Mouse (Mus musculus) lung, postnatal 14 days (tissue): ENCODE measurements at regions not wholly inside any gene's neighbourhood (a gene's known extent, or its start where the extent isn't known, plus 50 kb on each side); places are given as distances from the start of the nearest gene placed in this dataset.

ENCODE experiments used
- DNase-seq: peaks from one replicate; pipeline ENCODE4 v3.0.0; 2021

DNA sequence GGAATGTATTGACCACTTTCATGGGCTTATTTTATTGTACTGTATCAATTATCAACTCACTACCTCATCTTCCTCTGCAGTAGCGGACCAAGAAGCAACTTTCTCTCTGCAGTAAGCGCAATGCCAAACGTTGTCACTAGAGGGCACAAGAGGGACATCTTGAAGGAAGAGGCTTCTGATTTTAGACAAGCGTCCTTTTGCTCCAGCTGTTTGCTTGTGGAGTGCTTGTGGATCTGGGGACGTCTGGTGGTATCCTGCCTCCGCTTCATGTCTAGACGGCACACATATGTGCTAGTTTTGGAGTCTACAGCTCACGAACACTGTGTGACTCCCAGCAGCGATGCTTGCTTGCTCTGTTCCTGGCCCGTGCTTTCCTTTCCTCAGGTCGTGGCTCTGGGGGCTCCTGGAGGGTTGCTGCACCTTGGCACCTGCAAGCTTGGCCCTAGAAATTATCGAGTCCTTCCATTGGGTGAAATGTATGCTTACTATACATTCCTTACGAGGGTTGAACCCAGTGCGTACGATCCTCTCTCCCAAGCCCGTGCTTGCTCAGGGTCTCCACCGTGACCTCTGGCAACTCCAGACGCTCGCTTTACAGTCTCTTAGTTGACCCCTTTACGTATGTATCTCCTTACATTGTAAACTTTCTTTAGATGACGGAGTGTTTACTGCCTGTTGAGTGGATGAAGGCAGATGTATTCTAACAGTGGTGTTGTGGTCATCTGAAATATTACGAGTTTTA lies 92.2 kb upstream of the Kif2a start:
- DNase-seq, result peak; percentile 92

DNA sequence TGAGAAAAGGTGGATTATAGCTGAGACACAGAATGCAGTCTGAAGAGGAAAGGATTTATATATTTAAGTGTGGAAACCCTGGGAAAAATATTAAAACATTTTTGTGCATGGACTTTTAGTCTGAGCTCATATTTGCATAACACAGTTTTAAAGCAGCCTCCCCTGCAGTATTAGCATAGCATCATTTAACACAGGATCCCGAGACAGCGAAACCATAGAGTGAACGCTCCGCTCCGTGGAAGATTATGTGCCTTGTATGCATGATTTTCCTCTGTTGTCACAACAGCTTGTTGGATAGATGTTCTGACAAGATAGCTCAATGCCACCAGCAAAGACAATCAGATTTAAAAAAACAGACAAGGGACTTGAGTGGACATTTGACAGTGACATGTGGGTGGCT lies 86.1 kb upstream of the Kif2a start:
- no peak for DNase-seq

DNA sequence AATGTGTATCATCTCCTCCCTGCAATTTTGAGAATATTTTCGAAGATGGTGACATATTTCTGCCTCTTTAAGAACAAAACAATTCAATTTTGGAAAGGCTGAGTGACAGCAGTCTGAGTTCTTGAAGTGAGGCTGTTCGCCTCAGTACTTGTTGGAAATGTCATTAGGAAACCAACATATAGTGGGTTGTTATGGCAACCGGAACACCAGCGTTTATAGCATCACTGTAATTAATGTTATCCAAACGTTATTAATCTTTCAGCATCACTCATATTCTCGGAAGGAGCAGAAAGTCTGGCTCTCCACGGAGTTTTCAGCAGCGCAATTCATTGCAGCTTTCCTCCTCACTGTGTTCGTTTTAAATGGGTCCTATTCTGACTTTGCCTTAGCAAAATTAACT lies 85.6 kb upstream of the Kif2a start:
- DNase-seq, result no peak

DNA sequence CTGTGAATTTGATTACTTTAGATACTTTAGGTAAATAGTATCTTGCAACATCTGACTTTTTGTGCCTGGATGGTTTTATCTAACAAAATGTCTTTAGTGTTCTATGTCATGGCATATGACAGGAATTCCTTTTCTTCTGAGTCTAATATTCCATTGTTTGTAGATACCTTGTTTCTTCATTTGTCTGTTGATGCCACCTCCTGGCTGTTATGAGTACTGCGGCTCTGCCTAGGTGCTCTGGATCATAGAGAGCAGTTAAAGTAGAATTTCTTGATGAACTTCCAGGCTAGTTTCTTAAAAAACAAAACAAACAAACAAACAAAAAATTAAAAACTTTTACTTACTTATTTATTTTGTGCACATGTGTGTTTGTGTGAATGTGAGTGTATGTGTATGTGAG lies 83.6 kb upstream of the Kif2a start:
- peak; percentile 45 for DNase-seq

DNA sequence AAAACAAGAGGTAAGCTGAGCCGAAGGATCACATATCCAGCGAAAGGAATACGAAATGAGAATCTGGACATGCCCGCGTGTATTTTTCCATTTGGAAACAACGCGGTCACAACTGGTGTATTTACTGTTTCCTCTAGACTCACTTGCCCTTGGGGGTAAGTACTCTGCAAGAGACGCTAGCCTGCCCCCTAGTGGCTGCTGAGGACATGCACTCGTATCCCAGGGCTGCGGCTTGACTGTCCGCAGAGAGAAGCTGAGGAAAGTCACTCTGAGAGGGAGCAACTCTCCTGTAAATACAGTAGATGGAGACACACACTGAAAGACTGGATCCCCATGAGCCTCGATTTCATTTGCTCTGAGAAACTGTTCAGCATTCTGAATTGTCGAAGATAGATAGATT lies 79.7 kb upstream of the Kif2a start:
- peak; percentile 91 for DNase-seq

DNA sequence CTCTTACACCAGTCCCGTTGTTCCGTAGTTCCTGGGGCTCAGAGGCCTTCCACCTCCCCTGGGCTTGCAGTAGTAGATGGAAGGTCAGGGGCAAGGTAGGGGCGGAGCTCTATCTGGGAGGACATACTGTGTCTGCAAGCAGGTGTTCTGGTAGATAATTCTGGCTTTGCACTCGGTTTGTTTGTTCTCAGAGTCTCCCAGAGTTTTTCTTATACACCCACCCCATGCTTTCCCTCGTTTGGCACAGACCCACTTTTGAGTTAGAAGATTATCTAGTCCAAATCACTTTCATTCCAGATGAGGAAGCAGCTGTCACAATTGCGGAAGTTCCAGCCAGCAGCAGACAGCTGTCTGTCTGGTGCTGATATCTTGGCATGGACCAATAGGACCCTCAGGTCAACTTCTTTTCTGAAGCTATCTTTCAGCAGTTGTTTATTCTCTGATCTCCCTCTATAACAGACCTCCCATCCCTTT lies 79.0 kb upstream of the Kif2a start:
- peak; percentile 9 for DNase-seq

DNA sequence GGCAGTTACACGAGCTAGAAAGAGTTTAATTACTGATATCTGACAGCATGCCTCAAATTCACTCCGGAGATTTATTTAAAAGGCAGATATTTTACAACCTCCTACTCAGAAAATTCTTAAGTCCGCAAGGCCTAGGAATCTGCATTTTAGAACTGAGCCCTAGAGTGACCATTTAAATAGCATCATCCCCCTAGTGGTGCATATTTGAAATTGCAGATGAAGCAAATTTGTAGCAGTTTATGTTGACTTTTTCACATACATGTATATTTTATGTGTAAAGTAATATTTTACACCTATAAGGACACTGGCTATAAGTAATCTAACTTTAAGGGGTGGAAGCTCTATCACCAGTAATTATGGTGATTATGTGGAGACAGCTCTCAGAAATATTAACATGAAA lies 78.2 kb upstream of the Kif2a start:
- no peak for DNase-seq

DNA sequence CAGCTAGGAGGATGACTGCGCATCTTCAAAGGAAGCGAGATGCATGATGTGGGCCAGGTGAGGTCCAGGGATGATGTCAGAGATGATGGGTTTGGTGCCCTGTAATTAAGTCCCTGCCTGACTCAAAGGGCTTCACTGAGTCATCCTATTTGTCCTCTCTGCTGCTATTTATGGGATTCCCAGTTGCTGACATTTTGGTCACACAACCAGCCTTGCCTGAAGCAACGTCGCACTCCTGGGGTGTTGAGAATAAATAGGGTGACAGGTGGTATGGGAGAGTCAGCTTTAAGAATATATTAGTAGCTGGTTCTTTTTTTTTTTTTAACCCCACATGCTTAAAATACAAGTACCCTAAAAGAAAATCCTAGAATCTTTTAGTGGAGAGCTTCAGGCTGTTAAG lies 75.1 kb upstream of the Kif2a start:
- DNase-seq, result no peak

DNA sequence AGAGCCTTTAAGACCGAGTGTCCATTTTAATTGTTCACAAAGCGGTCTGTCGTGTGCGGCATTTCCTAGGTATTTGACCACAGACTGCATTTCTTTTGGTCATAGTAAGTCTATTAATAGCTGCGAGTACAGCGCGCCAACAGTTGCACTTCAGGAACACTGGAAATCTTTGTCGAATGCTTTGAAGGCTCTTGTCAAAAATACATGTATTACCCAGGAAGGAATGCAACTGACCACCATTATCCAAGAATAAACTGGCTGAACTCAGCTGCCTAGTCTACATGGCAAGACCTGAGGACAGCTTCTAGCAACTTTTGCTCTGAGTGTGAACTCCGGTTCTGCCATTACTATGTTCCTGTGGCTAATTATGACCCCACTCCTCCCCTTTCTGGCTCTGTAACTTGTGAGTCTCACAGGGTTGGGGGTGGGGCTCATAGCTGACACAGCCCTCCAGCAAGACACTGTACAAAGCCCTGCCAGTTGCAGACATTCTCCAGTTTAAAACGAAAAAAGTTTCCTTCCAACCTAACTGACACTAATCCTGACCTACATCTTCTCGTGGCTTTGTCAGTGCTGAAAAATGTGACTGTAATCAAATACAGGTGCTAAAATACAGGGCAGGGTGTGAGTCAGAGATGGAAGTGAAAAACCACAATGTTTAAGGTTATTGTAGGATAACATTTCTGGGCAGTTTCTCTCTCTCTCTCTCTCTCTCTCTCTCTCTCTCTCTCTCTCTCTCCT lies 73.2 kb upstream of the Kif2a start:
- no peak for DNase-seq

DNA sequence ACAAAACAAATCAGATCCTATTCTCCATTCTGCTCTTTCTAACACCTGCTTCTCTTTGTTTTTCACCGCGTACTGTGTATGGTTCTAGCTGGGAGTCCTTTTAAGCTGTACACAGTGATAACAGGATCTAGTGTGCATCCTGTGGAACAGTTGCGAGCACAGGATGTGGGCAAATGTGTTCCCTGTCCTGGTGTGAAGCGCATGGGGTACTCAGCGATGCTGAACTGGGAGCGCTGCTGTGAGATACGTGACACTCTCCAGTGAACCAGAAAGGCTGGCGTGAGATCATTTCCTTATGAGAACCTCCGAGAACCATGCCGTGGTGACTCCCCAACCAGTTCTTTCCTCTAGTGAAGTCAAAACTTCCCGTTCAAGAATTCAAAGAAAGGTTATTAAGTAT lies 72.6 kb upstream of the Kif2a start:
- DNase-seq, result no peak

DNA sequence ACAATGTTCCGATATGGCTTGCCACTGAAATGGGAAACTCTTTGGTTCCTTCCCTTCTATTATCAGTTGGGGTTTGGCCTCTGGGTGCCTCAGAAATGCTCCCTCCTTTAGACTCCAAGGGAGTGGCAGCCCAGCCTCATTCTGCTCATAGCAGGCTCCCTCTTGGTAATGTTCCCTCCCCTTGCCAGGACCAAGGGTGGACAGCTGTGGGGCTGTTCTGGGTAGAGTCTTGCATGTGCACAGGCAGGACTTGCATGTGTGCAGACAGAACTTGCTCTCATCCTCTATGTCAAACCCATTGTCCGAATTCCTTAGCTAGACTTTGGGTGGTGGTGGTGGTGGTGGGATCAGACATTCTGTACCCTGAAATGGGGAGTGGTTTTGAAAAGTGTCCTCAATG lies 71.8 kb upstream of the Kif2a start:
- no peak for DNase-seq

DNA sequence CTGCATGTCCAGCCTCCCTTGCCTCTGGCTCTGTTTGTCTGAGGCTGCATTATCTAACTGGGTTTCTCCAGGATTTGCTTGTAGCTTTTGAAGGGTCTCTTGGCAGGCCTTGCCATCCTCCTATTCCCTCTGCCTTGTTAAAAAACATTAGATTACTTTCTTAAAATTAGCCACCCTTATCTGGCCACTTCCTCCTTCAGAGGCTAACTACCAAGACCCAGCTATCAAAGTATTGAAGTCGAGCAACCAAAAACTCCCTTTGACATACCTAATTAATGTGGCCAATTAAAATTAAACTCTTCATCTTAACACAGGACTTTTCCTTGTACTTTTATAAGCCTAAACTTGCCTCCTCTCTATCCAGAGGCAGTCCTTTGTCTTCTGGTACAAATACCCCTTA lies 66.3 kb upstream of the Kif2a start:
- no peak for DNase-seq

DNA sequence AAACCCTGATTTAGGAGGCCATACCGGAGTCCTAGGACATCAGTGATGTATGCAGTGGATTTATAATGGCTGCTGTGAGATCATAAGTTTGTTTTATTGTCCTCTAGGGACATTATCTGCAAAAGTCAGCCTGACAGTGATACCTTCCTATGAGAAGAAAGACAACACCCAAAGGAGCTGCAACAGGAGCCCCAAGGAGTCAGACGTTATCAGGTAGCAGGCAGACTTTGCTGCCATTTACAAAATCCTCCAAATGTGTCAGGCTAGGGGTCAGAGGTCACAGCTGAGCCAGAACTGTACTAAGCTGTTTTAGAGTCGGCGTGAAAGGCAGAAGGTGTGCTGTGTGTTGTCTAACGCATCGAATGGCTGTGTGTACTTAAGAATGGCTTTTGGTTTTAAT lies 65.4 kb upstream of the Kif2a start:
- DNase-seq, result no peak

DNA sequence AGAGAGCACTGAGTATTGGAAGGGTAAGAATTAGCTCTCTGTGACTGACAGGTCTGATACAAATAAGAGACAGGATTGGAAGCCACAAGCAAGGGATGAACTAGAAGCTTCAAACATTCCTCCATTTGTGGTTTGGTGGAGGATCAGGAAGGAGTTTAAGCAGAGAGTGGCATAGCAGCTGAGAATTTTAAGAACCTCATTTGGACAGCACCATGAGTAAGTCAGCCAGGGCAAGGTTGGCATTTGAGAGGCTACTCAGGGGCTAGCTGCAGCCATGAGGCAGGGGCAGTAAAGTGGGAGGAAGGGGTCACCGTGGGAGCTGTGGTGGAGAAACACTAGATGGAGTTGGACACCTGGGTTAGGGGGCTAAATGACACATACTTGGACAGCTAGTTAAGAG lies 56.2 kb upstream of the Kif2a start:
- DNase-seq, result no peak

DNA sequence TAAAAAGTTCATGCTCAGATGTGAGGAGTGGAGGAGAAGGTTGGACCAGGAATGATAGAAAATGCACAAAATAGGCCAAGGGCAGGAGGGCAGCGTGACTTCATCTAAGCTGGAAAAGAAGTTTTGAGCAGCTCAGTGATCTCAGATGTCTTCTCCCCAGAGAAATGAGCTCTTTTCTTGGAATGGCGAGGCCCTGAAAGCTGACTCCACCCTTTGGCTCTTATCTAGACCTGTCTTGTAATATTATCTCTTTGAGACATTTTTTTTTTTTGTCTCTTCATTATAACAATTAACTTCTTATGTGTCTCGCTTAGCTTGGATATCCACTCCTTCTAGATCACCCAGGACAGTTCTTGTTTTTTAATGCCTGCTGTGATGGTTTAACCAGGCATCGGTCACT lies 53.0 kb upstream of the Kif2a start:
- no peak for DNase-seq

DNA sequence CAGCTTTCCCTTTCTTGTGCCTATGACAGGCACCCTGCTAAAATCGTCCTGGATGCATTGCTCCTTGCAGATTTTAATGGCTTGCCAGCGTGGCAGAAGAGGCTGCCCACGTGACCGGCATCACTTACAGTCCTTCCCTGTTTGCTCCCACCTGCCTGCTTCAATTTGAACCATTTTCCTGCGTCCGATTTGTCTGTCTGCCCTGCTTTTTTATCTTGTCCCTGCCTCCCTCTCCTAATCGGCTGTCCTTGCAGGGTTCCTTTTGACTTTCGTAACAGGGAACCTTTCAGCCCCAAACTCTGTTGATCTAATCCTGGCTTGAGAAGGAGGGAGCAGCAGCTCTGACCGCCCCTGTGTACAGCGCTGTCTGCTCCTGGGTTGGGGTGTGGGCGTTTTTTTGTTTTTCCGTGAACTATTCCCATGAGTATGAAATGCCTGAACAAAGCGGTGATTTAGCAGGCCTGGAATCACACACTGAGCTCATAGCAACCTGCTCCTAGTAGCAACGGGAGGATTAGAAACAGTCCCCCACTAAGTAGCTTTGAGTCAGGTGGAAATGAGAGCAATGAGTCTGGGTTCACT lies 51.2 kb upstream of the Kif2a start:
- no peak for DNase-seq

DNA sequence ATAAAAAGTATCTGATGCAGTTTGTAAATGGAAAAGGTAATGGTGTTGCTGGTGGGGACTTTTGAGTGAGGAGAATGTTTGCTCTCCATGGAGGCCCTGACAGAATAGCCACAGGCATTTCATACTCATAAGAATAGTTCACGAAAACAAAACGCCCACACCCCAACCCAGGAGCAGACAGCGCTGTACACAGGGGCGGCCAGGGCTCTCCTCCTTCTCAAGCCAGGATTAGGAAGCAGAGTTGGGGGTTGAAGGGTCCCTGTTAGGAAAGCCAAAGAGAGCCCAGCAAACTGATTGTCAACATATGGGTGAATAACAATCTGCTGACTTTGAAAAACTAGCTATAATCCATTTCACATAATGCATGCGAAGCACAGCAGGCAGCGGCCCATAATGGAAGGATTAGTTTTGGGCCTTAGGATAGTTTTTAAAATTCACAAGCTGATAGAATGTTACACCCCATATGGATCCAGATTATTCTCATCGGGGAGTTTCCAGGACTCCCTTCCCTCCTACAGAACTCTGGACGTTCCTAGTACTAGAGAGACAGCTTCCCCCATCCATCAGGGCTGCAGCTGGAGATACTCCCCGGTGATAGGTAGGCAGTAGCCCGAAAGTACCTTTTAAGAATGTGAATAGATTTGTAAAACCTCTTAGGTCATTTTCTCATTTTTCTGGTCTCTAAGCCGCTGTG lies 50.6 kb upstream of the Kif2a start:
- DNase-seq, result no peak
